Mouse (Mus musculus) lung, postnatal 0 days (tissue): ENCODE results near the gene Bcas1.

Experiments used
- CTCF ChIP-seq: IDR thresholded peaks from 2 replicates; pipeline ENCODE4 v1.5.1; 2016; ENCODE audit warnings: antibody characterized with exemption, mild to moderate bottlenecking
- EP300 ChIP-seq: IDR thresholded peaks from 2 replicates; pipeline ENCODE4 v1.6.1; 2016; ENCODE audit warnings: antibody characterized with exemption, mild to moderate bottlenecking, control low read depth

DNA sequence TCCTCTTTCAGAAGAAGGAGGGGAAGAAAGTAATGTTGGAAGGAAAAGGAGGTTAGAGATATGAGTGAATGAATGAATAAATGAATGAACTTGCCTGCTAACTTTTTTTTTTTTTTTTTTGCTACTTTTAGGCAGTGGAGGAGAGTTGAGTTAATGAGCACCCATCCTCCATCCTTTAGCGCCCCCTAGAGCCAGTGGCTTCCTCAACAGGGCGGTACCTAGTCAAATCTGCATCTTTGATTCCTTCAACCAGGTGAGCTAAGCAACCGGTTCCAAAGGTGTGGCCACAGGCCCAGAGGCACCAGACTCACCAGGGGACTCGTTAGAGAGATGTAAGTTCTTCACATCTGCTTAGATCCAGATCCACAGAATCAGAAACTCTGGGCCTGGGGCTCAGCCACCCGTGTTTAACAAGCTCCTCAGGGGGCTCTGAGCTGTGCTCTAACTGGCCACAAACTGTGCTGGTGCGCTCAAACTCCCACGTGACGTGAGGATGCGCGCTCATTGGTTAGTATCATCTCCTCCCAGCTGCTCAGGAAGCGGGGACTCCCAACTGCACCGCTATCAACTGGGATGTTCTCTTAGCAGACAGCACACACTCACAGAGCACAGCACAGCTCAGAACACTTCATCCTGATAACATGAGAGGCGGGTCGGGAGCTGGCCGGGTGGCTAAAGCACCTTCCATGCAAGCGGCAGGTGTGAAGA lies 70.8 kb downstream of the Bcas1 start:
- TF ChIP-seq CTCF (peak; percentile 51), EP300 (no peak)
